Mouse (Mus musculus): ENCODE results near the gene Mcm5.
A peak's percentile ranks its signal among the peaks of the same experiment; 100 is the strongest.

Mcm5 gene

DNA sequence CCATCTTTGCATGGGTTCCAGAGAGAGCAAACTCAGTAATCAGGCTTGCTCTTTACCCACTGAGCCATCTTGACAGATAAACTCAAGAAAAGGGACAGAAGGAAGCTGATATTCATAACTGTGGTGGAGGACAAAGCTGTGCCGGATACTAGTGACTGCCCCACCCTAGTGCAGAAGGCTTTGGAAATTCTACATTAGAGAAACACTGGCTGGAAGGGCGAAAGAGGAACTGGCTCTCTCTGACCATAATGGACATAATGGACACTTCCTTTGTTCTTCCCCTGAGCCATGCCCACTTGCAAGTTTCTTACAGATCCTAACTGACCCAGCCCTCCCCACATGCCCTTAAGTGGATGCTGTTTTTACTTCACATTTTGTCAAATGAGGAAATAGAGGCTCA is 23.4 kb upstream of the Mcm5 start:
- TF ChIP-seq GATA4 (IDR thresholded peaks at IDR 0.05; ENCODE audit: insufficient replicate concordance, low read length), result no peak

DNA sequence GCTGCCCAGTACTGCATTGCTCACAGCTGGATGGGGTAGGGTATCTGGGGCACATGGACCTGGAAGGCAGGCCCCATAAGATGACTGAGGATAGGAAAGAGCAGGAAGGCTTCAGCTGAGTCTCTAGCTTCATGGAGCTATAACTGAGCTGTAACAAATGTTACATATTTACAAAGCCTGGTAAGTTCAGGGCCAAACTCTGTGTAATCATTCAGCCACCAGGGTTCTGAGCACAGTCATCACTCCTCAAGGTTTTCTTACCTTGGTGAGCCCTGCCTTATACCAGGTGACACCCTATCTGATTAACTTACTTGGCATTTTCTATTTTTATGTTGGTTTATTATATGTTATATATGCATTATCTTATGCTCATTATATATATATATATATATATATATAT is 22.2 kb upstream of the Mcm5 start:
- TF ChIP-seq GATA4 (IDR thresholded peaks at IDR 0.05; ENCODE audit: insufficient replicate concordance, low read length), result no peak

DNA sequence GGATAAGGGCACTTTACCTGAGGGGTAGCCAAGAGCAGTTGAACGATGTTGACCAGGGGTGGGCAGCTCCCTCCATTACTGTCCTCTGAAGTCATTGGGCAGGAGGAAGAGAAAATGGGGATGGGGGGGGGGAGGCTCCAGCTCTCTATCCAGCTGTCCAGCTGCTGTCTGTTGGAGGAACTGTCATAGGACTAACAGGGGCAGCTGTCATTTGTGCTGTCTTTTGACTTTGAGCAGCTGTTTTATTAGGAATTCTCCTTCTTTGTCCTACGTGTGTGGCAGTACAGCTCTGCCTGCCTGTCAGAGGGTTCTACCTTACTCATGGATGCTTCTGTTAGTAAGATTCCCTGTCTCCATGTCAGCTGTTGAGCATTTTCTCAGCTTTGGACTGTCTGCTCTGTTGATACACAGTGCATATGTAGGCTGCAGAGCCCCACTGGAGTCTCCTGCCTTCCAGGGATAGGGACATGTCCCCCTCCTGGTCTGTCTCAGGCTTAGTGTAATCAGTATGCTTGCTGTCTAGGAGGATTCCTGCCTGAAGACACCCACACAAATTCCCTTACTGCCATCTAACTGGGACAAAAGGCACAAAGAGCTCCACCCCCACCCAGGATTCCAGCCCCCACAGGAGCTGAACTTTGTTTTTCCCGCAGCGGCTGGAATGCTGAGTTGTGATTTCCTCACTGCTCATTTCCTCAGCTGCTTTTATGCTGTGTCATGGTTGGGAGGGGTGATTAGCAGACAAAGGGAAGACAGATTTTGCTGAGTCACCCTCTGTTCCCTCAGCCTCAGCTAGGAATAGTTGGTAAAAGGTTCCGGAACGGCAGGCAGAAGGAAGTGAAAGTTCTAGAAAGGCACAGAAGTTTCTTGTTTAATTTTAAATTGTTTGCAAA is 20.1 kb upstream of the Mcm5 start:
- peak; percentile 76; the same call in 1 of the 2 replicates for TF ChIP-seq GATA4 (IDR thresholded peaks at IDR 0.05; ENCODE audit: insufficient replicate concordance, low read length)

DNA sequence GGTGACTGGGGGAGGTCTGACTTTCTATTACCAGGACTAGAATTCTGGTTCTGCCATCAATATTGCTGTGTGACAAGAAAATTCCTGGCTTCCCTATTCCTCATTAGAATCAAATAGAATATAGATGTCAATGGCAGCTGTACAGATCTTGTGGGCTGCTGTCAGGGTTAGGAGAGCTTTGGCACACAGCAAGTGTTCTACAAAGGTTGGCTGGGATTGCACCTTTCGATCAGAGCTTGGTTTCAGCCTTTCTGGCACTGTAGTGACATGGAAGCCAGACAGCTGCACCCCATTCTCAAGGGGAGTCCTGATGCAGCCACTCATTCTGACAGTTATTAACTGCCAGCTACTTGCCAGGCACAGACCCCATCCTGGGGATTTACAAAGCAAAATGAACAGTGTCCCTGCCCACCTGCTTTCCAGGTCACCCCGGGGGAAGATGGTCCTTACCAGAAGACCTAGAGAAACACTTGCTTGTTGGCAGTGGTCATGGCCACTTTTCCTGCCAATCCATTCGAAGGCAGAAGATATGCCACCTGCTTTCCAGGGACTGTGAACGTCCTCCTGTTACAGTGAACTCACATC is 18.5 kb upstream of the Mcm5 start:
- no peak for TF ChIP-seq GATA4 (IDR thresholded peaks at IDR 0.05; ENCODE audit: insufficient replicate concordance, low read length)

DNA sequence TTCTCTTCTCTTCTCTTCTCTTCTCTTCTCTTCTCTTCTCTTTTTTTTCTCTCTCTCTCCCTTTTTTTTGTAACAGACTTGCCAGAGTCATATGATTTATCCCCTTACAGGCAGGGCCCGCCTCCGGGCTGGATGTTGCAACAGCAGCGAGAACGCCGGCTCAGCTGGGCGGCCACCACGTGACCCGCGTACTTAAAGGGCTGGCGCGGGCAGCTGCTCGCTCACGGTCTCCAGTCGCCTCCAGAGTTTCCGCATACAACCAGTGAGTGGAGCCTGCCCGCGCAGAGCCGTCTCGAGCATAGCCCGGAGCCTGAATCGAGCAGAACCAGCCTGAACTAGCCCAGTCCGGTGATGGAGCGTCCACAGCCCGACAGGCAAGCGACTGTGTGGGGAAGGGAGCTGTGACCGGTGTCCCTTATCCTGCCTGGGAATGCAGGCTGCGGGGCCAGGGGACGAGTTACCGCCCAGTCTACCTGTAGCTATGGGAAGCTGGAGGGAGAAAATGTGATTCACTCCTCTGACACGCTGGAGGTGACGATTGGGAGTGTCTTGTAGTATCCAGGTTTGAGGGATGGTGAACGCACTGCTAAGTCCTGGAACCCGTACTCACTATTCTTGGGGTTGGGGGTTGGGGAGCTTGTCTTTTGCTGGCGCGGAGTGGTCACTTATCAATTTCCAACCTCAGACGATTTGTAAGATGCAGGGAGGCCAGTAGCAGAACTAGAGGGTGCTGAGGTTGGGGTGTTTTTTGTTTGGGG is 15.8 kb upstream of the Mcm5 start, which contains the start of gene Hmox1:
TSS of gene Hmox1 (plus strand) at position 223 of the 758 bp plus-strand sequence.
- no peak for TF ChIP-seq GATA4 (IDR thresholded peaks at IDR 0.05; ENCODE audit: insufficient replicate concordance, low read length)

DNA sequence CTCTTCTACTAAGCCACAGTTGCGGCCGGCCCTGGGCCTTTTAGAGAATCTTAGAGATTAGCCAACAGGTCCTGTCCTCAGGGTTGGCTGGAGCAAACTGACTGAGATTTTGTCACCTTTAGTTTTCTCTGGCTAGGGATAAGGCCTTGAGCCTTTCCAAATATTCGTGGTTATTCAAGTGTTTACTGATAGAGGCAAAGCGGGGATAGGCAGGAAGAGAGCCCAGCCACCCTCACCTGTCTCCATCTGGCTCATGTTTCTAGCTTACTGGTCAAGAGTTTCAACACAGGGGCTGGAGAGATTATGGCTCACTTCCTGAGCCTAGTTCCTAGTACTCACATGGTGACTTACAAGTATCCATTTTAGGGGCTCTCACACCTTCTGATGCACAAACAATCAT is 6.4 kb upstream of the Mcm5 start:
- no peak for TF ChIP-seq GATA4 (IDR thresholded peaks at IDR 0.05; ENCODE audit: insufficient replicate concordance, low read length)

DNA sequence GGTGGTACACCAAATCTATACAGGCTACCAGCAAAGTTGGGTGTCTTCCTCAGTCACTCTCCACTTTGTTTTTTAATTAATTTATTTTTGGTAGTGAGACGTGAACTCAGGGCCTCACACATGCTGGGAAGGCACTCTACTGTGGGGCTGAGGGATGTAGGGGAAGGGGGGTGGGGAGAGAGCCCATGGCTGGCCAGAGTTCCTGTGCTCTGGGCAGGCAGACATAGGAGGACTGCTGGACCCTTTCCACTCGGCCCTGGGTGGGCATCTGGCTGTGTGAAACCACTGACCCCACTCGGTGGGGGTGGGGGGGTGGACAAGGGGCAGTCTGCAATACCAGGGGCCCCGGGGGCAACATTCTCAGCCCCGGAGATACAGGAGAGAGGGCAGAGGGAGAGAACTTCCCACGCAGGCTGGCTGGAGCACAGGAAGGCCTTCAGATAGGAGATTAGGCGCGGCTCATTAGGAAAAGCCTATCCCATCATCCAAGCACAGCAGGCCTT is 5.9 kb upstream of the Mcm5 start:
- no peak; the same call in 1 of the 2 replicates for TF ChIP-seq GATA4 (IDR thresholded peaks at IDR 0.05; ENCODE audit: insufficient replicate concordance, low read length)

DNA sequence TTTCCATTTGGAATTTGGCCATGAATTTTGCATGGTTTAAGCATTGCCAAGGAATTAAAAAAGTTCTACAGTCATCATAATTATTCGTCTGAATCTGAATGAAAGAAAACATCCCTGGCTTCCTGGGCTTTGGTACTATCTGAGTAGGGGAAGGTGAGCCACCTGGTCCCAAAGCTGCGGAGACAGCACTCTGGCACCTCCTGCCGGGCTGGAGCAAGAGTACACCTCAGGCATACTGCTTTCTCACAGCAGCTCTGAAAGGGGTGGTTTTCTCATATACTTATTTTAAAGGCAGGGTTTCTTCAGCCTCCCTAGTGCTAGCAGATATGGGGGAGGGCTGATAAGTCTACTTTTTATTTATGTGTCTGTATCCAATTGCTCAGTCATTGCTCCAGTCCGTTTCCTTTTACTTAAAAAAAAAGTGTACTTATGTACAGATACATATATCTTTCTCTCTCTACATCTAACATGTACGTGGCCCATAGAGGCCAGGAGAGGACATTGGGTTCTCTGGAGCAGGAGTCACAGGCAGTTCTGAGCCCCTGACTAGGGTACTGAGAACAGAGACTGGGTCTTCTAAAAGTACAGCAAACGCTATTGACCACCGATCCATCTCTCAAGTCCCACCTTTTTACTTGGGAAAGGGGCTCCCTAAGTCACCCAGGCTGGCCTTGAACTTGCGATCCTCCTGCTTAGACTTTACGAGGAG is 688 bp upstream of the Mcm5 start:
- no peak for TF ChIP-seq GATA4 (IDR thresholded peaks at IDR 0.05; ENCODE audit: insufficient replicate concordance, low read length)

DNA sequence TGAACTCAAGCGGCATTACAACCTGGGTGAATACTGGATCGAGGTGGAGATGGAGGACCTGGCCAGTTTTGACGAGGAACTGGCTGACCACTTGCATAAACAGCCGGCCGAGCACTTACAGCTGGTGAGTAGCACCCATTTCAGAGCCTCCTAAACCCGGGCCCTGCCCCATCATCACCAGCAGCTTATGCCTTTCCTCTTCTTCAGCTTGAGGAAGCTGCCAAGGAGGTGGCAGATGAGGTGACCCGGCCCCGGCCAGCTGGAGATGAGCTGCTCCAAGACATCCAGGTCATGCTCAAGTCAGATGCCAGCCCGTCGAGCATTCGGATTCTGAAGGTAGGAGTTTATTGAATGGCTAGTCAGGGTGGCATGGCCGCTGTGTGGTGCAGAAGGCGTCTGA is 724 bp downstream of the Mcm5 start:
- TF ChIP-seq GATA4 (IDR thresholded peaks at IDR 0.05; ENCODE audit: insufficient replicate concordance, low read length), result no peak

DNA sequence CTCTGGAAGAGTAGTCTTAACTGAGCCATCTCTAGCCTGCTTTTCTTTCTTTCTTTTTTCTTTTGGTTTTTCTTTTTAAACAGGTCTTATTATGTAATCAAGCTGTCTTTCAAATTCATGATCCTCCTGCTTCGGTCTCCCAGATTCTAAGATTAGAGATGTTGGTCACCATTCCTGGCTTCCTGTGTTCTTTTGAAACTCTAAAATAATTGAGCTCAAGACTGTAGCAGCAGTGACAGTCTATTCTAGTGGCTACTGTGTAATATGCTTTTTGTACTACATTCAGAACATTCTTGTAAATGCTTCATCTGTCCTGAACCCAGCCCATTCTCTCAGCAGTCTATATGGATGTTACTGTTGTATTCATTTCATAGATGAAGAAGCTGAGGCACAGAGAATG is 9.1 kb downstream of the Mcm5 start:
- no peak for TF ChIP-seq GATA4 (IDR thresholded peaks at IDR 0.05; ENCODE audit: insufficient replicate concordance, low read length)

DNA sequence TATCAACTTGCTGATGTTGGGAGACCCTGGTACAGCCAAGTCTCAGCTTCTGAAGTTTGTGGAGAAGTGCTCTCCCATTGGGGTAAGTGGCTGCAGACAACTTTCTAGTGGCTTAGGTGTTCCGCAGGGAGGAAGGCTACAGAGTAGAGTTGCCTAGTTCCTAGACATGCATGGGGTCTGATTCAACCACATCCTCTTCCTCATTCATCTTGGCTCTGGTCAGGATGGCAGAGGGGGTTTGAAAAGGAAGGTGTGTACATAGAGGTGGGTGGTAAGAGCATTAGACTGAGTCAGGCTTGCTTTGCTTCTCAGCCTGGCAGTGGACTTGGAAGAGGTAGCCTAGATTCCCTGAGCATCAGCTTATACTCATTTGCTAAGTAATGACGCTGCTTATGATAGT is 9.9 kb downstream of the Mcm5 start:
- TF ChIP-seq GATA4 (IDR thresholded peaks at IDR 0.05; ENCODE audit: insufficient replicate concordance, low read length), result no peak

DNA sequence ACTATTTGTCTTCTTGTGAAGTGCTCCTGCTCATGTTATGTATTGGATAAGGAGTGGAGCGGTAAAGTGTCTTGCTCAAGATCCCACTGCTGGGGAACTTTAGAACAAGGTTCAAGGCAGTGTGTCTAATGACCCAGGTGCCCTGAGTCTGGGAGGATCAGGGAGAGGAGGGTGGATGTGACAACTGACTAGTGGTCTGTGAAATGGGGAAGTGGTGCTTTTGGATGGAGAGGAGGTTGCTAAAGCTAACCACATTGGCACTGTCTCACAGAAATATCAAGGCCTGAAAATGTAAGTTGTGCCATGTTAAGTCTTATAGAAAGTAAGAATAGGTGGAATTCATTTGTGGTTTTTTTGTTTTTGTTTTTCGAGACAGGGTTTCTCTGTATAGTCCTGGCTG is 10.4 kb downstream of the Mcm5 start:
- no peak for TF ChIP-seq GATA4 (IDR thresholded peaks at IDR 0.05; ENCODE audit: insufficient replicate concordance, low read length)

DNA sequence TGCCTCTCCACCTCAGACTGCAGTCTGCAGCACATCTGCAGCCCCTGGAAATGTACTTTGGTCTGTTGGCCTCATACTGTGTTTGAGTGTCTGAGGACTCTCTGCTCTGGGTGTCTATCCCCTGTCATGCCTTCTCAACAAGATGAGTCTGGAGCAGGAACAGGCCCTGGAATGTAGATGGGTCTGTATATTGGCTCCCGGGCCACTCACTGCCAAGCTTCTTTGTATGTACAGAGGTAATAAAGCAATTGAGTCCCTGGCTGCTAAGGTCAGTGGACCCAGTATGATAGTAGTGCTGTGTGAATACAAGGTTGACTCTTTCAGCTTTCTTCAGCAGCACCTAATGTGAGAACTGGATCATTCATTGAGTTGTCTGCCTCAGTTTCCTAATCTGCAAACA is 18.0 kb downstream of the Mcm5 start:
- TF ChIP-seq GATA4 (IDR thresholded peaks at IDR 0.05; ENCODE audit: insufficient replicate concordance, low read length), result no peak

DNA sequence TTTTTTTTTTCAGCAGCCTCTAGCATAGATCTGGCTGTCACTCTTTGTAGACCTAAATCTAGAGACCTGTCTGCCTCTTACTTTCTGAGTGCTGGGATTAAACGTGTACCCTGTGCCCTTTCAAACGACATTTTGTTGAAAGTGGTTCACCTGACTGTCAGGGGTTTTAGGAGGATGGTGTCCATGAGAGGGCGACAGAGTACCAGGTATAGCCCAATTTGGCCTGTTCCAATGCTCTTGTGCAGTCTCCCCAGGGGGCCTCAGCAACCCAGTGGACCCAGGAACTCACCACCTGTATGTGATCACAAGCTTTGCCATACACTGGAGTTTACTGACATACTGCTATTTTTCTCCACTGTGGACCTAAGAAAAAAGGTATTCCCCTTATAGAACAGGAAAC is 23.1 kb downstream of the Mcm5 start:
- no peak for TF ChIP-seq GATA4 (IDR thresholded peaks at IDR 0.05; ENCODE audit: insufficient replicate concordance, low read length)

DNA sequence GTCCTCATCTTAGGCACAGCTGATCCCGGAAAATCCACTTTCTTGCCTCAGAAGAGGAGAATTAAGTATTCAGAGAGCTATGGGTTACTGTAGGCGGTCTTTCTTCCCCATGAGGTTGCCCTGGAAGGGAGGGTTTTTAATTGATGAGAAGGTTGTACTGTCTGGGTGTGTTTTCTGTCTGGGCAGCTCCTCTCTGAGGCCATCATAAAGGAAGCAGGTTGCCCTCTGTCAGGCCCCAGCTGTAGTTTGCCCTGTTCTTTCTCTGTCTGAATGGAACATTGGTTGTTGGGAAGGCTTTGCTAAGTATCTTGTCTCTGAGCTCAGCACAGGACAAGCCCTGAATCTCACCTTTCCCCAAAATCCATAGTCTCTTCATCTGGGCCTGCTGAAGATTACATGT is 24.0 kb downstream of the Mcm5 start:
- no peak for TF ChIP-seq GATA4 (IDR thresholded peaks at IDR 0.05; ENCODE audit: insufficient replicate concordance, low read length)
